Mouse (Mus musculus): ENCODE measurements around the gene Ccr1l1. TPM values are rescaled to one million over a fixed set of nuclear protein-coding genes. Genes with fewer than 3 reads are reported as not detected.

Gene Ccr1l1
- not detected in 2 replicates for polyA plus RNA-seq (2014; fragmentation: Nextera tagmentation; extraction: Ambion mirVana)

DNA sequence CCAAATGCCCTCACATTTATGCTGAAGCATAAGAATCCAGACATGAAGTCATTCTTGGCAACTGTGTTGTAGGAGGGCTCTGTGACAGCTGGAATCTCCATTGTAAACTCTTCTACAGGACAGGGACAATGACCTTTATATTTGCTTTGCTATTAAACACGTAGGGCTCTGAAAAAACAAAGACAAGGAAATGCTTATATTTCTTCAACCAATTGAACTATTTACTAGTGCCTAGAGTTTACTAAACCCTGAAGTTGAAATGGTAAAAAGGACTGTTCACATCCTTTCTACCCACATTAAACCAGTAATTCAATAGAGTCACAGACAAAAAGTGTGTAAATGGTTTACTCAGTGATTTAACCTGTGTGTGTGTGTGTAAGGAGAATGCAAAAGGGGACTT is at the start of gene Ccr1l1:
Gene Ccr1l1, minus strand, starts transcription at position 101 of the 400 bp plus-strand sequence.
- Histone ChIP-seq H3K9ac (ENCODE audit: low read depth, low read length) (no peak within 1 kb of the TSS), H3K27ac (ENCODE audit: low read depth, low read length) (no peak within 1 kb of the TSS), H3K9me3 (ENCODE audit: control insufficient read depth, low read length) (no peaks in the 10 kb centered on the region), H3K4me1 (replicated peaks; ENCODE audit: control insufficient read depth, insufficient read depth, low read length) (no peaks in the 10 kb centered on the region), H3K4me2 (replicated peaks; ENCODE audit: low read depth, low read length) (no peak within 1 kb of the TSS), H3K36me3 (ENCODE audit: control insufficient read depth, insufficient read depth, low read length) (no peaks in the 10 kb centered on the region), H3K27me3 (ENCODE audit: control insufficient read depth, insufficient read depth, low read length) (no peaks in the 10 kb centered on the region), H3K4me3 (ENCODE audit: low read depth, low read length) (no peak within 1 kb of the TSS)
- DNase-seq (ENCODE audit: low spot score) (no peak), ATAC-seq (ENCODE audit: low FRiP score) (no peak)
- 79% methylated on average over 1 of the region's 1 CpGs for WGBS

DNA sequence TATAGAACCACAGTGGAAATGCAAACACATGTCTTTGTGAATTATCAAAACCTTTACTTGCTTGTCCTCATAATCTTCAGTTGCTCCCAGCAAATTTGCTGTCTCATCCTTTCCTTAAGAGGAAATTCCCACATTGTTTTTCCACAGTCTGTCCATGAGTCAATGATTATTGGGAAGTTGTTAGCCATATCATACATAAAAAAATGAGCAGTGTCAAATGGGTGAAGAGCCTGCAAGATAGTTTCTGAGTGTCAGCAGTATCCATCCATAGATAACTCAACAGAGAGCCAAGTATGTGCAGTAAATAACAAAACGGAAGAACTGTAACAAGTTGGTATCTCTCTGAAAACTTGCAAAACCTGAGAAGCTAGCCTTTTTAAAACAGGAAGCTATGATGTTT is 43.5 kb upstream of the Ccr1l1 start, which contains the start of gene Ccr3:
Gene Ccr3, plus strand, starts transcription at position 301 of the 400 bp plus-strand sequence.
- no peak for DNase-seq (ENCODE audit: low spot score)
- Histone ChIP-seq H3K4me3 (ENCODE audit: low read depth, low read length) (no peak within 1 kb of the TSS), H3K27ac (ENCODE audit: low read depth, low read length) (no peak within 1 kb of the TSS), H3K4me1 (replicated peaks; ENCODE audit: control insufficient read depth, insufficient read depth, low read length) (no peaks in the 10 kb centered on the region), H3K4me2 (replicated peaks; ENCODE audit: low read depth, low read length) (no peak within 1 kb of the TSS), H3K27me3 (ENCODE audit: control insufficient read depth, insufficient read depth, low read length) (no peaks in the 10 kb centered on the region), H3K9me3 (ENCODE audit: control insufficient read depth, low read length) (no peaks in the 10 kb centered on the region), H3K9ac (ENCODE audit: low read depth, low read length) (no peak within 1 kb of the TSS), H3K36me3 (ENCODE audit: control insufficient read depth, insufficient read depth, low read length) (no peaks in the 10 kb centered on the region)
- WGBS, result 87% methylated on average over 1 of the region's 1 CpGs
- ATAC-seq (ENCODE audit: low FRiP score), result no peak

DNA sequence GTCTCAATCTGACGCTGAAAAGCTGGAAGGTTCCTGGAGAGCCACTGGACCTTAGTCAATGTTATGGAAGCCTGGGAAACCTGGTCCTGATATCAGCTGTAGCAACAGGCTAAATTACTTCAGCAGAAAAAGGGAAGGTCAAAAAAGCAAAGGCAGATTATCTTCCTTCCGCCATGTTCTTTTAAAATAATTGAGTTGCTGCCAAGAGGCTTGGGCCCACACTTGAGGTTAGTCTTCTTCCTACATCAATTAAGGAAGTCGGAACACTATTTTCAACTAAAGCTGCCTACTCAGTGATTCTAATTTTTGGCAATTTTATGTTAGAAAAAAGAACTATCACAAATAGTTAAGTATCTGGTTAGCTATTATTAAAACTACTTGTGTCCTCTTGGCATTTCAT is 41.7 kb upstream of the Ccr1l1 start:
- no peaks in the 10 kb centered on the region for H3K36me3 ChIP-seq (ENCODE audit: control insufficient read depth, insufficient read depth, low read length)
- H3K9ac ChIP-seq (ENCODE audit: low read depth, low read length), result no peak overlapping the region
- no peaks in the 10 kb centered on the region for H3K9me3 ChIP-seq (ENCODE audit: control insufficient read depth, low read length)
- DNase-seq (ENCODE audit: low spot score), result no peak
- H3K4me2 ChIP-seq (replicated peaks; ENCODE audit: low read depth, low read length), result no peak overlapping the region
- no peaks in the 10 kb centered on the region for H3K4me1 ChIP-seq (replicated peaks; ENCODE audit: control insufficient read depth, insufficient read depth, low read length)
- no peaks in the 10 kb centered on the region for H3K27me3 ChIP-seq (ENCODE audit: control insufficient read depth, insufficient read depth, low read length)
- 91% methylated on average over 3 of the region's 3 CpGs for WGBS
- no peak overlapping the region for H3K4me3 ChIP-seq (ENCODE audit: low read depth, low read length)
- ATAC-seq (ENCODE audit: low FRiP score), result no peak
- H3K27ac ChIP-seq (ENCODE audit: low read depth, low read length), result no peak overlapping the region

DNA sequence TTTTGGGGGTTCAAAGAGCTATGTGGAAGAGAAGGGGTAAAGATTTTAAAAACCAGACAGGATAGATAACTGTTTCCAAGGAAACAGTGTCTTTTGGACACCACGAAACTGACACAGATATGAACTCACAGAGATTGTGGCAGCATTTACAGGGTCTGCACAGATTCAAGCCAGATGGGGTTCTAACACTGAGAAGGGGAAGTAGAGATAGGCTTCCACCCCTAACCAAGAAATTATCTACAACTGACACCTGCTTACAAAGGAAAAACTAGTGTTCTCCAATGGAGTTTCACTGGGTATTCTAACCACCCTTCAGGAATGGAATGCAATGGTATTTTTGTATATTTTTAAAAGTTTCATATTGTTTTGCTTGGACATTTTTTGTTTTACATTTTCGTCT is 37.8 kb upstream of the Ccr1l1 start:
- Histone ChIP-seq H3K4me1 (replicated peaks; ENCODE audit: control insufficient read depth, insufficient read depth, low read length) (no peaks in the 10 kb centered on the region), H3K4me2 (replicated peaks; ENCODE audit: low read depth, low read length) (no peak overlapping the region), H3K9ac (ENCODE audit: low read depth, low read length) (no peak overlapping the region), H3K27me3 (ENCODE audit: control insufficient read depth, insufficient read depth, low read length) (no peaks in the 10 kb centered on the region), H3K9me3 (ENCODE audit: control insufficient read depth, low read length) (no peaks in the 10 kb centered on the region), H3K4me3 (ENCODE audit: low read depth, low read length) (no peak overlapping the region), H3K27ac (ENCODE audit: low read depth, low read length) (no peak overlapping the region), H3K36me3 (ENCODE audit: control insufficient read depth, insufficient read depth, low read length) (no peaks in the 10 kb centered on the region)
- 80% methylated on average over 2 of the region's 2 CpGs for WGBS
- ATAC-seq (ENCODE audit: low FRiP score), result no peak
- DNase-seq (ENCODE audit: low spot score), result no peak

DNA sequence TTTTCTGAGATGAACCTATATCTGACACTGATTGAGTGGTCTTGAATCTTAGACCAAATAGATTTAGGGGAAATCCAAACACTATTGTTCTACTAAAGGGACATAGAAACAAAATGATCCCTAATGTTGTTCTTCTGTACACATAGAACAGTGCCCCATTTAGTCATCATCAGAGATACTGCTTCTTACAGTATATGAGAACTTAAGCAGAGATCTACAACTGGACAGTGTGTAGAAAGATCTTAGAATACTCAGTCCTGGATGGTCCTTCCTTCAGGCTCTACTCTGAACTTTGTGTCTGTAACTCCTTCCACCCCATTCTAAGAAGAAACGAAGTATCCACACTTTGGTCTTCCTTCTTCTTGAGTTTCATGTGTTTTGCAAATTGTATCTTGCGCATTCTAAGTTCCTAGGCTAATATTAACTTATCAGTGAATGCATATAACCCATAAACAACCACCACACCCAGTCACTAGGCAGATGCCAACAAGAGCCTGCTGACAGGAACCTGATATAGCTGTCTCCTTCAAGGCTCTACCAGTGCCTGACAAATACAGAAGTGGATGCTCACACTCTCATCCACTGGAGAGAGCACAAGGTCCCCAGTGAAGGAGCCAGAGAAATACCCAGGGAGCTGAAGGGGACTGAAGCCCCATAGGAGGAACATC is 36.9 kb upstream of the Ccr1l1 start:
- Histone ChIP-seq H3K4me3 (ENCODE audit: low read depth, low read length) (no peak overlapping the region), H3K27ac (ENCODE audit: low read depth, low read length) (no peak overlapping the region), H3K4me2 (replicated peaks; ENCODE audit: low read depth, low read length) (no peak overlapping the region), H3K4me1 (replicated peaks; ENCODE audit: control insufficient read depth, insufficient read depth, low read length) (no peaks in the 10 kb centered on the region), H3K36me3 (ENCODE audit: control insufficient read depth, insufficient read depth, low read length) (no peaks in the 10 kb centered on the region), H3K9ac (ENCODE audit: low read depth, low read length) (no peak overlapping the region), H3K9me3 (ENCODE audit: control insufficient read depth, low read length) (no peaks in the 10 kb centered on the region), H3K27me3 (ENCODE audit: control insufficient read depth, insufficient read depth, low read length) (no peaks in the 10 kb centered on the region)
- no peak for ATAC-seq (ENCODE audit: low FRiP score)
- WGBS, result 85% methylated on average over 2 of the region's 2 CpGs
- DNase-seq (ENCODE audit: low spot score), result no peak

DNA sequence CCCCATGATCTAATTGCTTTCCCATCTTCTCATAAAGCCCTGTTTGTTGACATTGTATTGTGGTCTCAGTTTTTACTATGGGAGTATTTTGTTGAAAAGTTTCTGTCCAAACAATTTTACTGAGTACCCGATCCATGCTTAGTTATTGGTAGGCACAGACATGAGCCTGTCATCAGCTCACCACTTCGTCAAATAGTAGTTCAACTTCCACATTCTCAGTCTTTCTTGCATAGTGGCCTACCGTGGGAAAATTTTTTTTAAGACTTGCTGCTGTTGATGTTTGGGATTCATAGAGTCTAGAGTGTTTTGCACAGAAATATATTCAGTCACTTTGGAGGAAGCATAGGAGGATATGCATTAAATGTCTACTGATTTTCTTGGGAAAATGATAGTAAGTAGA is 35.1 kb upstream of the Ccr1l1 start:
- no peak overlapping the region for H3K4me3 ChIP-seq (ENCODE audit: low read depth, low read length)
- H3K9ac ChIP-seq (ENCODE audit: low read depth, low read length), result no peak overlapping the region
- no peak for DNase-seq (ENCODE audit: low spot score)
- H3K4me1 ChIP-seq (replicated peaks; ENCODE audit: control insufficient read depth, insufficient read depth, low read length), result no peaks in the 10 kb centered on the region
- no peaks in the 10 kb centered on the region for H3K27me3 ChIP-seq (ENCODE audit: control insufficient read depth, insufficient read depth, low read length)
- 86% methylated on average over 3 of the region's 3 CpGs for WGBS
- H3K9me3 ChIP-seq (ENCODE audit: control insufficient read depth, low read length), result no peaks in the 10 kb centered on the region
- ATAC-seq (ENCODE audit: low FRiP score), result no peak
- no peaks in the 10 kb centered on the region for H3K36me3 ChIP-seq (ENCODE audit: control insufficient read depth, insufficient read depth, low read length)
- H3K27ac ChIP-seq (ENCODE audit: low read depth, low read length), result no peak overlapping the region
- H3K4me2 ChIP-seq (replicated peaks; ENCODE audit: low read depth, low read length), result no peak overlapping the region

DNA sequence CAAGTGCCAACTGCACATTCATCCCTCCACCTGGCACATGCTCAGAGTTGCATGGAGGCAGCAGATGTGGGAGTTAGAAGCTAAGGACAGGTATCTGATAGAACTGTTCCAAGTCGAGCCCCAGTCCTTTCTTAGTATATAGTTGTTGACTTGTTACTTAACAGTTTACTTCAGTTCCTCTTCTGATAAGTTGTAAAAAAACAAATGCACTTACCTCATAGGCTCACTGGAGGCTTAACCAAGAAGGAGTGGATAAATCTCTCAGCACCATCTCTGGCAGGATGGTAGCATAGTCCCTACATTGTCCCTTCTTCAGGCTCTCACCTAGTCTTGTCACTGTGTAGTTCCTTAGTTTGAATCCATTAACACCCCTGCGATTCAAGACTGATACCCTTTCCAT is 34.5 kb upstream of the Ccr1l1 start:
- Histone ChIP-seq H3K27me3 (ENCODE audit: control insufficient read depth, insufficient read depth, low read length) (no peaks in the 10 kb centered on the region), H3K27ac (ENCODE audit: low read depth, low read length) (no peak overlapping the region), H3K9me3 (ENCODE audit: control insufficient read depth, low read length) (no peaks in the 10 kb centered on the region), H3K9ac (ENCODE audit: low read depth, low read length) (no peak overlapping the region), H3K36me3 (ENCODE audit: control insufficient read depth, insufficient read depth, low read length) (no peaks in the 10 kb centered on the region), H3K4me3 (ENCODE audit: low read depth, low read length) (no peak overlapping the region), H3K4me2 (replicated peaks; ENCODE audit: low read depth, low read length) (no peak overlapping the region), H3K4me1 (replicated peaks; ENCODE audit: control insufficient read depth, insufficient read depth, low read length) (no peaks in the 10 kb centered on the region)
- ATAC-seq (ENCODE audit: low FRiP score) (no peak), DNase-seq (ENCODE audit: low spot score) (no peak)
- WGBS, result 82% methylated on average over 2 of the region's 2 CpGs

DNA sequence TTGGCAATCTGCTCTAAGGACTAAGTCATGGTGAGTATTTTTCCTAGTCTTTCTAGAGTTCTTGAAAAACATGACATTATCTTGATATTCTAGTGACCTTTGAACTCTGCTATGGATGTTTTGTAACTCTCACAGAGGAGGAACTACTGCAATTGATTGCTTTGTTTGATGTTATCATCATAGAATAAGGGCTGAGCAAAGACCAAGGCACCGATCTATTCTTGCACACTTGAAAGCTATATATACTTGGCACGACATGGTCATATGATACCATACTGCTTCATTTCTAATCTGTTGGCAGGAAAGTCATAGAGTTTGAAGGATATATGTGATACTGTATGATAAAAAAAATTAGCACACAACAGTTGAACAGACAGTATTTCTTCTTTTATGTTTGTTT is 21.6 kb upstream of the Ccr1l1 start:
- Histone ChIP-seq H3K36me3 (ENCODE audit: control insufficient read depth, insufficient read depth, low read length) (no peaks in the 10 kb centered on the region), H3K4me3 (ENCODE audit: low read depth, low read length) (no peak overlapping the region), H3K9me3 (ENCODE audit: control insufficient read depth, low read length) (no peaks in the 10 kb centered on the region), H3K4me1 (replicated peaks; ENCODE audit: control insufficient read depth, insufficient read depth, low read length) (no peaks in the 10 kb centered on the region), H3K4me2 (replicated peaks; ENCODE audit: low read depth, low read length) (no peak overlapping the region), H3K9ac (ENCODE audit: low read depth, low read length) (no peak overlapping the region), H3K27me3 (ENCODE audit: control insufficient read depth, insufficient read depth, low read length) (no peaks in the 10 kb centered on the region), H3K27ac (ENCODE audit: low read depth, low read length) (no peak overlapping the region)
- 93% methylated on average over 2 of the region's 2 CpGs for WGBS
- DNase-seq (ENCODE audit: low spot score) (no peak), ATAC-seq (ENCODE audit: low FRiP score) (no peak)

DNA sequence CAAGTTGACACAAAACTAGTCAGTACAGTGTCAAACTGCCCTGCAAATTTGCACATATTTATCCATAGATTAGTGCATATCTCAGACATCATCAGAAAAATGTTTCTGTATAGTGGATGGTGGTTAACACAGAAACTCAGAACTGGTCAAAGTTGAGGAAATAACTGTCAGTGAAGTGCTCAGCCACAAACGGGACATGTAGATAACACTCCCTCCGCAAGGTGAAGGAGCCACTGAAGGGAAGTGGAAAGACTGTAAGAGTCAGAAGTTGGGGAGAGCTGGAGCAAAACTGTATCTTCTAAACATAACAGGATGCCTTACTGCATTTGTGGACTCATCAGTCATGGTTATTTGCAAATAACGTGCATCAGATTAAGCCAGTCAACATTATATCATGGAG is 19.5 kb upstream of the Ccr1l1 start:
- Histone ChIP-seq H3K4me2 (replicated peaks; ENCODE audit: low read depth, low read length) (no peak overlapping the region), H3K27ac (ENCODE audit: low read depth, low read length) (no peak overlapping the region), H3K9me3 (ENCODE audit: control insufficient read depth, low read length) (no peaks in the 10 kb centered on the region), H3K36me3 (ENCODE audit: control insufficient read depth, insufficient read depth, low read length) (no peaks in the 10 kb centered on the region), H3K4me1 (replicated peaks; ENCODE audit: control insufficient read depth, insufficient read depth, low read length) (no peaks in the 10 kb centered on the region), H3K4me3 (ENCODE audit: low read depth, low read length) (no peak overlapping the region), H3K27me3 (ENCODE audit: control insufficient read depth, insufficient read depth, low read length) (no peaks in the 10 kb centered on the region), H3K9ac (ENCODE audit: low read depth, low read length) (no peak overlapping the region)
- DNase-seq (ENCODE audit: low spot score) (no peak), ATAC-seq (ENCODE audit: low FRiP score) (no peak)
- WGBS, result 73% methylated on average over 3 of the region's 3 CpGs
